Mouse (Mus musculus) liver, embryonic 14.5 days (tissue): Measurements from ENCODE around the gene Tenm2.

ENCODE experiments used
- CTCF ChIP-seq: IDR thresholded peaks from 2 replicates; pipeline ENCODE4 v1.5.1; 2016; ENCODE audit warnings: antibody characterized with exemption, low read depth, control low read depth
- EP300 ChIP-seq: IDR thresholded peaks from 2 replicates; pipeline ENCODE4 v1.6.1; 2016; ENCODE audit warnings: antibody characterized with exemption, low read depth

DNA sequence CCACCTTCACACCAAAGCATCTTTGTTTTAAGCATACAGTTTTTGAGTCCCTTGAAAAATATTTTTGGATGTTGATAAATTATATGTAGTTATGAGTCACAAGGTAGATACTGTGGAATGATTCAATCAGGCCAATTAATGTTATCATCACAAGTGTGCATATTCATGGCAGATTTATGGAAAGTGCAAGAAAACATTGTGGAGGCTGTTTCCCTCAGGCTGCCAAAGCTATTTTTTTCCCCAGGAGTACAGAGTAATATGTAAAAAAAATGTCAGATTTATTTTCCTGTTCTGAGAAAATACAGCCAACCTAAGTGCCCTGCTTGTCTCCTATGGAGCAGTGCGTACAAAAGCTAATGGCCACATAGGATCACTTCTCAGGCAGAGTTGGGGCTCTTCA lies 882.5 kb downstream of the Tenm2 start:
- TF ChIP-seq EP300 (no peak), CTCF (no peak)
